Mouse (Mus musculus) heart, adult 2 months (tissue): ENCODE data around the gene Map2.

Experiments
- CTCF ChIP-seq: fragments of 200-600 bp; IDR thresholded peaks from 2 replicates; pipeline ENCODE4 v1.8.1; 2022; ENCODE audit warnings: antibody characterized with exemption, mild to moderate bottlenecking, moderate library complexity
- EP300 ChIP-seq: fragments of 200-500 bp; IDR thresholded peaks from 2 replicates; pipeline ENCODE4 v1.6.1; 2011; ENCODE audit warnings: low read depth, low read length, control low read depth; ENCODE audit not compliant: insufficient read depth
- POLR2A ChIP-seq: fragments of 200-500 bp; IDR thresholded peaks from 2 replicates; pipeline ENCODE4 v1.6.1; 2011; ENCODE audit warnings: mild to moderate bottlenecking, low read depth, low read length, control low read depth; ENCODE audit not compliant: insufficient read depth

DNA sequence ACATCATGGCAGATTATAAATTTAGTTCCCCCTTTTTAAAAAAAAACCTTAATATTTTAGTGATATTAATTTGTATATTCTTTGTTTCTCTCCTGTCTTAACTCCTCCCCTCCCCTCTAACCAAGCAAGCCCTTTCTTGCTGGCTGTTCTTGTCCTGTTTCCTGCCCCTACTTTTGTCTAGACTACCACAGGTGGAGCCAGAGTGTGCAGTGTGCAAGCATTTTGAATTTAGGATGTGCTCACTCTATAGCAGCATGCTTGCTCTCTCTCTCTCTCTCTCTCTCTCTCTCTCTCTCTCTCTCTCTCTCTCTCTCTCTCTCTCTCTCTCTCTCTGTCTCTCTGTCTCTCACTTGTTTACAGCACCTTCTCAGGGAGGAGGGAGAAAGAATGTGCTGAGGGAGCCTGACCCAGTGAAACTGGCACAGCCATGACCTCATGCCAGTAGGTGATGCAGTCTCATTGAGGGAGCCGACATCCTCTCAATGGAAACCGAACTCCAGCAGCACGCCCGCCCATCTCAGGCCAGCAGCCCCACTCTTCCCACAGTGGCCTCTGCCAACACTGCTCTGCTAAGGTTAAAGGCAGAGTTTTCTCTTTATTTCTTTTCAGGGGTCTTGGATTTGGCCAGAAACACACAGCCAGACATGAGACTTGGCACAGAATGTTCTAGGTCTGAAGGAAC lies 2.6 kb downstream of the Map2 start:
- TF ChIP-seq CTCF: no peak
- no peak for TF ChIP-seq EP300
- TF ChIP-seq POLR2A: no peak
